ENCODE assay signal across 12 mouse cellular contexts in the genomic region with DNA sequence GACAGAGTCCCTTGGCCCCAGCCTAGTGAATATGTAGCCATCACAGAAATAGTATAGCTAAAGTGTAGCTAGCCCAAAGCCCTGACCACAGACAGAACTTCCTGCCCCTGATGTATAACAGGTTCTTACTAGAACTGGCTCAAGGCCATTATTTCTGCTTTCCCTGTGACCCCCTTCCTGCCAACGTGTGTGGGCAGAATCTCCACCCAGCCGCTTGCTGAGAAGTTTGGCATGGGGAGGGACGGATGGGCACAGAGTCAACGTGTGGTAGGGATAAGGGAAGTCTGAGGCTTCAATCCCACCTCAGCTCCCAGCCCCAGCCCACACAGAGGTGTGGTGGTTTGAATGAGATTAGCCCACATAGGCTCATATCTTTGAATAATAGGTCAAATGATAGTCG.
"Had no signal": no experiment of that assay in that cellular context is flagged by ENCODE, and none has a peak within 500 bp of the region (broad histone marks: within the 10 kb centered on the region; RNA-seq: fewer than 3 reads in every experiment).

No protein-coding gene starts in this region.

- H3K27me3 ChIP-seq: limb, embryonic 13.5 days; midbrain, embryonic 15.5 days; neural tube, embryonic 12.5 days had no signal

- H3K4me2 ChIP-seq: limb, embryonic 13.5 days; midbrain, embryonic 15.5 days; neural tube, embryonic 12.5 days had no signal

- ATAC-seq: midbrain, embryonic 15.5 days had no signal

- H3K9me3 ChIP-seq: limb, embryonic 13.5 days; midbrain, embryonic 15.5 days; neural tube, embryonic 12.5 days had no signal

- H3K9ac ChIP-seq: limb, embryonic 13.5 days; liver, embryonic 14.5 days; midbrain, embryonic 15.5 days; neural tube, embryonic 12.5 days had no signal

- H3K4me3 ChIP-seq: layer of hippocampus, adult 2 months; limb, embryonic 13.5 days; midbrain, embryonic 15.5 days; neural tube, embryonic 12.5 days had no signal

- H3K36me3 ChIP-seq: limb, embryonic 13.5 days; midbrain, embryonic 15.5 days; neural tube, embryonic 12.5 days had no signal

- DNase-seq: kidney, adult 2 months; kidney, postnatal 10 days; kidney, postnatal 4 days; lung, adult 18-20 months; spleen, adult 18-20 months; thymus, adult 18-20 months; thymus, postnatal 14 days had no signal

- H3K27ac ChIP-seq: layer of hippocampus, adult 2 months; liver, embryonic 14.5 days; midbrain, embryonic 15.5 days; neural tube, embryonic 12.5 days had no signal
